Mouse (Mus musculus) lung, postnatal 0 days (tissue): ENCODE results near the gene Padi3.

Source experiments
- CTCF ChIP-seq: IDR thresholded peaks from 2 replicates; pipeline ENCODE4 v1.5.1; 2016; ENCODE audit warnings: antibody characterized with exemption, mild to moderate bottlenecking
- EP300 ChIP-seq: IDR thresholded peaks from 2 replicates; pipeline ENCODE4 v1.6.1; 2016; ENCODE audit warnings: antibody characterized with exemption, mild to moderate bottlenecking, control low read depth

GRCm38 (mm10) chr4:140779803-140780397 lies 30.5 kb downstream of the Padi3 start:
- TF ChIP-seq EP300: no peak
- TF ChIP-seq CTCF: no peak
